Mouse (Mus musculus) forebrain, embryonic 11.5 days (tissue): ENCODE results near the gene Hivep2. TPM values are rescaled to one million over a fixed set of nuclear protein-coding genes. Genes with fewer than 3 reads are reported as not detected.

Source experiments
- ATAC-seq: fragments of 200-750 bp; cut with Nextera tagmentation; replicated peaks from 2 replicates; pipeline ENCODE4 v1.8.0; 2017; ENCODE audit warnings: moderate TSS enrichment; ENCODE audit not compliant: low FRiP score
- DNase-seq: peaks from one replicate; pipeline ENCODE4 v3.0.0-alpha.2; 2017; ENCODE audit warnings: low spot score
- H3K27ac ChIP-seq: fragments of 300-500 bp; sonication (generic); 2 replicates; pipeline ENCODE4 v1.5.1; 2014; ENCODE audit warnings: low read depth, low read length
- H3K27me3 ChIP-seq: fragments of 300-500 bp; sonication (generic); 2 replicates; pipeline ENCODE4 v1.6.1; 2014; ENCODE audit warnings: mild to moderate bottlenecking, low read length, mixed read lengths; ENCODE audit not compliant: control insufficient read depth, insufficient read depth
- H3K36me3 ChIP-seq: fragments of 300-500 bp; sonication (generic); 2 replicates; pipeline ENCODE4 v1.6.1; 2014; ENCODE audit warnings: mild to moderate bottlenecking, low read length, moderate library complexity, mixed read lengths; ENCODE audit not compliant: control insufficient read depth, insufficient read depth
- H3K4me1 ChIP-seq: fragments of 300-500 bp; sonication (generic); replicated peaks from 2 replicates; pipeline ENCODE4 v1.6.1; 2014; ENCODE audit warnings: low read length, mixed read lengths; ENCODE audit not compliant: control insufficient read depth, insufficient read depth
- H3K4me2 ChIP-seq: fragments of 300-500 bp; sonication (generic); 2 replicates; pipeline ENCODE4 v1.6.1; 2014; ENCODE audit warnings: low read depth, mild to moderate bottlenecking, low read length, moderate library complexity, mixed read lengths; ENCODE audit not compliant: severe bottlenecking
- H3K4me3 ChIP-seq: fragments of 300-500 bp; sonication (generic); 2 replicates; pipeline ENCODE4 v1.5.1; 2014; ENCODE audit warnings: low read depth, low read length
- H3K9ac ChIP-seq: fragments of 300-500 bp; sonication (generic); 2 replicates; pipeline ENCODE4 v1.6.1; 2014; ENCODE audit warnings: low read length
- H3K9me3 ChIP-seq: fragments of 300-500 bp; sonication (generic); 2 replicates; pipeline ENCODE4 v1.6.1; 2016; ENCODE audit warnings: low read length, mixed read lengths; ENCODE audit not compliant: control insufficient read depth
- whole genome bisulfite sequencing: fragments of 180-500 bp; shearing (Covaris S2); extraction: QIAGEN DNeasy Blood & Tissue Kit; methylation state at CpG from one replicate; pipeline ENCODE4 v1.1.7; 2014; 5-methylcytosine and 5-hydroxymethylcytosine counted together
- polyA plus RNA-seq: library from polyadenylated mRNA; unstranded; fragments of >200 nt; fragmentation: Nextera tagmentation; extraction: Ambion mirVana; gene quantifications from 2 replicates; pipeline ENCODE4 v1.2.1, GENCODE M21; 2014

Hivep2 gene
- polyA plus RNA-seq, 1 experiment from 2014 or later = 4.7 TPM

DNA sequence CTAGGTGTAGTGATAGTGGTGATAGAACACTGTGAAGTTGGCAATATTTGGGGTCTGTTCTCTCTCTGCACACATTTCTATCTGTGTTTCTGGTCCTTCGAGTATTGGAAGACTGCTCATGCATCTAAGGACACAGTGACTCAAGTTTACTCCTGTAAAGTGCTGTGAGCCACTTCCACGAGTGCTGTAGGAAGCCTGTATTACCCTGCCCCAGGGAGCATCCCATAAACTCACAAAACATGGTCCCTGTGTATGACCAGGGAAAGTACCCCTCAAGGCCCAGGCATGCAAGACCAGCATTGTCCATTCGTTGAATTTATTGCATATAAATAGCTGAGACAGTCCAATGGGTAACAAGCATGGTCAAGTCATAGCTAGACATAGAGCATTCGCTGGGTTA lies 97.4 kb downstream of the Hivep2 start:
- no peaks in the 10 kb centered on the region for H3K36me3 ChIP-seq
- WGBS = 86% methylated on average over 4 of the region's 4 CpGs
- H3K9me3 ChIP-seq = no peaks in the 10 kb centered on the region
- DNase-seq (no peak), ATAC-seq (no peak)
- no peaks in the 10 kb centered on the region for H3K4me1 ChIP-seq
- no peaks in the 10 kb centered on the region for H3K27me3 ChIP-seq
- H3K4me2 ChIP-seq = no peak overlapping the region
- H3K27ac ChIP-seq = no peak overlapping the region
- H3K4me3 ChIP-seq = no peak overlapping the region
- no peak overlapping the region for H3K9ac ChIP-seq

GRCm38 (mm10) chr10:14064759-14065395 lies 99.0 kb downstream of the Hivep2 start:
- WGBS = 89% methylated on average over 15 of the region's 15 CpGs
- no peaks in the 10 kb centered on the region for H3K4me1 ChIP-seq
- no peak for DNase-seq
- H3K27ac ChIP-seq = no peak overlapping the region
- H3K27me3 ChIP-seq = no peaks in the 10 kb centered on the region
- no peak overlapping the region for H3K4me3 ChIP-seq
- no peaks in the 10 kb centered on the region for H3K9me3 ChIP-seq
- no peak overlapping the region for H3K4me2 ChIP-seq
- H3K36me3 ChIP-seq = no peaks in the 10 kb centered on the region
- no peak for ATAC-seq
- no peak overlapping the region for H3K9ac ChIP-seq

DNA sequence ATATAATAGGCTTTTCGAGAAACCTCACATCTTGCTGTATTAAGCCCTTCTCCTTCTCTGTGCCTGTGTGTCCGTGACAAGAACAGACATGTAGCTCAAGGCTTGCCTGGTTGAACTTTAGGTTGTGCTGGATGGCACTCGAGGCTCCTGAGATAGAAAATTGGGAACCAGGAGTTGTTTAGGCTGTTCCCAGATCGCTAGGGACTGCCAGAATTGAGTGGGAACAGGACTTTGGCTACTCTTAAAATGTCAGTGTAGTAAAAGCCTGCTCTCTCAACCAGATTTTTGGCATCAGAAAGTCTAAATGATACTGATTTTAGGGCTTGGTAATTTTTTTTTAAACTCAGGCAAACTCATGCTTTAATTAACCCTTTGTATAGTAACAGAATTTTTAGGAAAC lies 101.9 kb downstream of the Hivep2 start:
- H3K27me3 ChIP-seq = no peaks in the 10 kb centered on the region
- no peaks in the 10 kb centered on the region for H3K36me3 ChIP-seq
- H3K4me3 ChIP-seq = no peak overlapping the region
- WGBS = 70% methylated on average over 4 of the region's 4 CpGs
- H3K9ac ChIP-seq = no peak overlapping the region
- no peak overlapping the region for H3K27ac ChIP-seq
- H3K4me1 ChIP-seq = no peaks in the 10 kb centered on the region
- ATAC-seq (no peak), DNase-seq (no peak)
- no peak overlapping the region for H3K4me2 ChIP-seq
- no peaks in the 10 kb centered on the region for H3K9me3 ChIP-seq

DNA sequence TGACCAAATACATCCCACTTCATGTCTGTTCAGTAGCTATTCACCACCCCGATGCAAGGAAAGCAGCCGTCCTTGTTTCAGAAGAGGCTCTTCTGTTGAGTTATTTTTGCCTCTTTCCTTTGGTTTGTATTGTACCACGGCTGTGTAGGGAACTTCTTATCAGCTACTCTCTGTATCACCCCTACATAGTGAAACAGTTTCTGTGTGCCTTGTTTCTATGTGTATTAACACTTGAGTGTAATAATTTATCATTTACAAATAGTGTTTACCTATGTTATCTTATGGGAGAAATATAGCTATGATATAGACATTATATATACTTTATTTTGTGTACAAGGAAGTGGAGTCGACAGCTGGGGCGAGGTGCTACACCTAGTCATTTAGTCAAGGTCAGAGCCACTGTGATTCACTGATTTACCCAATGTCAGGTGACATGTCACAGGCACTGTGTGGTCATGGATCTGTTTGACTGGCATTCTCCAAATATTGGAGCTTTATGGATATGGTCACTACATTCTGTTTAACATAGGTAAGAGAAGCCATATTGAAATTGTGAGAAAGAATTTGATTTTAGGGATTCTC lies 104.7 kb downstream of the Hivep2 start:
- Histone ChIP-seq H3K4me2 (no peak overlapping the region), H3K9ac (no peak overlapping the region), H3K4me1 (no peaks in the 10 kb centered on the region), H3K9me3 (no peaks in the 10 kb centered on the region), H3K4me3 (no peak overlapping the region), H3K27ac (no peak overlapping the region), H3K36me3 (no peaks in the 10 kb centered on the region), H3K27me3 (no peaks in the 10 kb centered on the region)
- WGBS = 89% methylated on average over 5 of the region's 5 CpGs
- DNase-seq (no peak), ATAC-seq (no peak)

GRCm38 (mm10) chr10:14072504-14072903 lies 106.6 kb downstream of the Hivep2 start:
- no peak for DNase-seq
- no peak overlapping the region for H3K4me3 ChIP-seq
- ATAC-seq = no peak
- no peaks in the 10 kb centered on the region for H3K27me3 ChIP-seq
- no peak overlapping the region for H3K4me2 ChIP-seq
- H3K4me1 ChIP-seq = no peaks in the 10 kb centered on the region
- H3K27ac ChIP-seq = no peak overlapping the region
- no peak overlapping the region for H3K9ac ChIP-seq
- H3K36me3 ChIP-seq = no peaks in the 10 kb centered on the region
- 93% methylated on average over 3 of the region's 3 CpGs for WGBS
- no peaks in the 10 kb centered on the region for H3K9me3 ChIP-seq

- Histone ChIP-seq H3K27ac (no peak overlapping the region), H3K4me3 (no peak overlapping the region), H3K4me1 (no peaks in the 10 kb centered on the region), H3K36me3 (no peaks in the 10 kb centered on the region), H3K9ac (no peak overlapping the region), H3K9me3 (no peaks in the 10 kb centered on the region), H3K4me2 (no peak overlapping the region), H3K27me3 (no peaks in the 10 kb centered on the region)
- DNase-seq (no peak), ATAC-seq (no peak)
- WGBS = 85% methylated on average over 5 of the region's 5 CpGs
Measured at GRCm38 (mm10) chr10:14075767-14076166, 109.9 kb downstream of the Hivep2 start.

DNA sequence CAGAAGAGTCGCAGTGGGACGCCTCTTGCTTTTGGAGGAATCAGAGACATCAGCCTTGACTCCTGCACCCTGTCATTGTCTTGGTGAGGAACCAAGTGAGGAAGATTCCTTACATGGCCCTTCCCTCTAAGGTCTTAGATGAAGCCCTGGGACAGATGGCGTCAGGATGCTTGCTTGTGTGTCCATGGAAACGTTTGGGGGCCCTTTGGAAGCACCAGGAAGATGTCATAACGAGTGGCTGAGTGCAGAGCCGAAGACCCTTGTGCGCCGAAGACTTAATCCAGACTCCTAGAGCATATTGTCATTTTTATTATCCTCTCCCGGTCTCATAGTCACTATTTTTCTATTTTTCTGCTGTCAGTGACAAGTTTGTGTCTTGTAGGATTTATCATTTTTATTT lies 111.0 kb downstream of the Hivep2 start:
- no peak overlapping the region for H3K4me3 ChIP-seq
- WGBS = 77% methylated on average over 9 of the region's 9 CpGs
- DNase-seq = no peak
- no peaks in the 10 kb centered on the region for H3K36me3 ChIP-seq
- no peak overlapping the region for H3K4me2 ChIP-seq
- no peaks in the 10 kb centered on the region for H3K27me3 ChIP-seq
- no peak for ATAC-seq
- H3K27ac ChIP-seq = no peak overlapping the region
- no peaks in the 10 kb centered on the region for H3K4me1 ChIP-seq
- H3K9me3 ChIP-seq = no peaks in the 10 kb centered on the region
- no peak overlapping the region for H3K9ac ChIP-seq

GRCm38 (mm10) chr10:14080830-14081229 lies 115.0 kb downstream of the Hivep2 start:
- Histone ChIP-seq H3K4me1 (no peaks in the 10 kb centered on the region), H3K9ac (no peak overlapping the region), H3K9me3 (no peaks in the 10 kb centered on the region), H3K4me2 (no peak overlapping the region), H3K4me3 (no peak overlapping the region), H3K36me3 (no peaks in the 10 kb centered on the region), H3K27ac (no peak overlapping the region), H3K27me3 (no peaks in the 10 kb centered on the region)
- 92% methylated on average over 6 of the region's 6 CpGs for WGBS
- ATAC-seq (no peak), DNase-seq (no peak)

GRCm38 (mm10) chr10:14081824-14082223 lies 115.9 kb downstream of the Hivep2 start:
- no peaks in the 10 kb centered on the region for H3K9me3 ChIP-seq
- H3K4me3 ChIP-seq = no peak overlapping the region
- no peak overlapping the region for H3K9ac ChIP-seq
- no peak overlapping the region for H3K4me2 ChIP-seq
- H3K27ac ChIP-seq = no peak overlapping the region
- no peaks in the 10 kb centered on the region for H3K27me3 ChIP-seq
- WGBS = 53% methylated on average over 3 of the region's 3 CpGs
- no peaks in the 10 kb centered on the region for H3K4me1 ChIP-seq
- DNase-seq (no peak), ATAC-seq (no peak; the same call in 1 of the 2 replicates)
- H3K36me3 ChIP-seq = no peaks in the 10 kb centered on the region
